Mouse (Mus musculus) CD8-positive naive resting alpha-beta T cell, adult 57 days (primary cell): Measurements from ENCODE around the gene Pomt1. TPM values are rescaled to one million over a fixed set of nuclear protein-coding genes. Genes with fewer than 3 reads are reported as not detected.

Source experiments
- total RNA-seq: library from RNA; stranded (reverse); gene quantifications from one replicate; pipeline ENCODE4 v1.2.4, GENCODE M21; 2023

Pomt1 gene
- 12.8 TPM for total RNA-seq

DNA sequence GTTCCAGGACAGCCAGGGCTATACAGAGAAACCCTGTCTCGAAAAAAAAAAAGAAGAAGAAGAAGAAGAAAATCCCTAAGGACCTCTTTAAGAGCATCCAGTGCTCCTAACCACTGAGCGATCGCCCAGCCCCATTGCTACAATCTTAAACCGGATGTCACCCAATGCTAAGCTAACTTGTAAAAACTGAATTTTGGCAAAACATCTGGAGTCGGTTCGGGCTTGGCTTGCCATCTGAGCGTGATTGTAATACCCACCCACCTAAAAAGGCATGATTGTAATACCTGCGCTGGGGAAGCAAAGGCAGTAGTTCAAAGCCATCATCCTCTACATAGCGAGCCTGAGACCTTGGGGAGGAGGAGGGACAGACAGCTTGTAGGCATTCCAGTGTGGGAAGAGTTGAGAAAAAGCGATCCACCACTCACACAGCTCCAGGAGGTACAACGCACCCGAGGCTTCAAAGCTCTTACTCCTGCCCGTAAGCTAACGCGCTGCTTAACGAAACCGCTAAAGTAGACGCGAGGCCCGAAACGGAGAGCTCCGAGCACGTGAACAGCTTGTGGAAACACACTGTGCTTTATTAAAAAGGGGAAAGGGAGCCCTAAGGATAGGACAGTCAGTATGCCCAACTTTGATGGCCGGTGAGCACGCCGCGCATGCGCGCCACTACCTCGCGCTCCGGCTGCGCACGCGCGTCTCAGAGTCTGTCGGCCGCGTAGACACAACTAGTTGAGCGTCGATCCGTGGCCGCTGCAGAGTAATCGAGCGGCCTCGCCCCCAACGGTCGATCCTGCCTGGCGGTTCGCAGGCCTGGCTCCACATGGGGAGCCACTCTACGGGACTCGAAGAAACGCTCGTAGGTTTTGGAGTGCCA lies at the start of gene Pomt1:
Gene Pomt1, plus strand, starts transcription at position 705 of the 874 bp plus-strand sequence.

DNA sequence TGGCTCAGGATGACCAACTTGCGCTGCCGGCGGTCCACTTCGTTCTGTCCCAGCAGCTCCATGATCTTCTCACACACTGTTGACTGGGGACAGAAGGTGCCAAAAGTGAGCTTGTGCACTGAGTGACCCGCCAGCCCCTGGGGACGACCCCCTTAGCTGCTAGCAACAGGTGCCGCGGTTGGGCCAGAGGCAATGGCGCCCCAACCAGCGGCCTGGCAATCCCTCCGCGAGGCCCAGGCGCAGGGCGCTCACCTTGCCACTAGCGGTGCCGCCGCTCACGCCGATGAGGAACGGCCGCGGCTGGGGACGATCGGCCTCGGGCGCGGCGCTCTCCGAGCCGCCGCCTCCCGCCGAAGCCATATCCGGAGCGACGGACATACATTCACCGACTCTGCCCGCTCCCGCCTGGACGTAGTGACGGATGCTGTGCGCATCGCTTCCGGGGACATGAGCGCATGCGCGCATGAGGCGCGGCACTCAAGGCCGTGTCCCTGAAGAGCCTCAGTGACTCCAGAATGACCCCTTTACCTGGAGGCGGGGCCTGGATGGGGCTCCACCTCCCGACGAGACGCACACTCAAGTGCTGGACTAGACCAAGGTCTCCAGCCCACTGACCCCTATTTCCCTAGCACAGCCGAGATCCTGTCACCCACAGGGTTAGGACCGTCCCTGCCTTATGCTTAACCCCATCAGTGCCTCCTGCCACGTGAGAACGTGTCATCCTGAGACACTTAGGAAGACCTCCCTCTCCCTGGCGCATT lies 23.4 kb downstream of the Pomt1 start, which contains the start of gene Uck1:
Gene Uck1, minus strand, starts transcription at position 503 of the 761 bp plus-strand sequence.

DNA sequence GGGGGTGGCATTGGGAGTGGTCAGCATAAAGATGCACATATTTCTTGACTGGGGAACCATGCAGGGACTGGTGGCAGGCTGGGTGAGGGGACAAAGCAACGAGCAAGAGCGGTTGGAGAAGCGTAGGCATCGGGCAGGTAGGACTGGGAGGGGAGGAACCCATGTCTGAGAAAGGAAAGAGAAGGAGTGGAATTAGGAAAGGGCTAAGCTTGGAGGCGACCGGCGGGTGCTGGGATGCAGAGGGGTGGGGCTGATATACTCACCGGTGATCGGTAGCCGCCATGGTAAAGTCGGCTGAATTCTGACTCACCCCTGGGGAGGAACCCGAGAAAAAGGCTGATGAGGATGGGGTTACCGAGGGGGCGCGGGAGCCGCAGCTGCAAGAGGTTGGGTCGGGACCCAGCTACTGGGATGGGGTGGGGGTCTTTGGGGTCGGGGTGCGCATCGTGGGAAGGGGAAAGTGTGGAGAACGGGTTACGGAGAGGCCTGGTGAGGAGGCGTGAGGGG lies 51.0 kb downstream of the Pomt1 start, which contains the start of gene Golga2:
Gene Golga2, plus strand, starts transcription at position 51 of the 507 bp plus-strand sequence.

DNA sequence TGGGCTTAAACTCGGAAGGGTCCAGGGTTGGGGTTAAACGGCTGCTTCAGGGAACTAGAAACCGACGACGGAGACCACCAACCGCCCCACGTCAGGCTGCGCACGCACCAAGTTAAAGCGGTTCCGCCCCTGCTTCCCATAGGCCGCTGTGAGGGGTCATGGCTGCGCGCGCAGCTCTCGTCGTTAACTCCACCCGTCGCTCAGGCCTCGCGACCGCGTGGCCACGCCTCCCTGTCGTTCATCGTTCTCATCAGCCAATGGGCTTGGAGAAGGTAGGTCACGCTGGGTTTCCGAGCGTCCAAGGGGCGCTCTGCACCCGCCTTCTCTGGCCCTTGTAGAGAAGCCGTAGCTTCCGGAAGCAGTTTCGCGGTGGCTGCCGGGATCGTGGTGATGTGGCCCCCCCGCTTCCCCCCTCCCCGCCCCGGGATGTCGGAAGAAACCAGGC lies 51.6 kb downstream of the Pomt1 start, which contains the start of gene Swi5:
Gene Swi5, minus strand, starts transcription at position 153 of the 445 bp plus-strand sequence.

Other genes with a start within 250 kb of the Pomt1 start
- gene Fam78a, start 151.7 kb upstream of the Pomt1 start, total RNA-seq, result 197 TPM
- gene Plpp7, start 141.1 kb upstream of the Pomt1 start, total RNA-seq, result not detected
- gene Prrc2b, start 85.5 kb upstream of the Pomt1 start, total RNA-seq, result 147 TPM
- 103 TPM for gene Uck1, start 23.6 kb downstream of the Pomt1 start, total RNA-seq
- 49.5 TPM for gene Golga2, start 50.8 kb downstream of the Pomt1 start, total RNA-seq
- gene Swi5, start 51.5 kb downstream of the Pomt1 start, total RNA-seq, result 72.3 TPM
- gene Ciz1, start 115.7 kb downstream of the Pomt1 start, total RNA-seq, result 137 TPM
- not detected for gene Dnm1, start 116.7 kb downstream of the Pomt1 start, total RNA-seq
- 23.0 TPM for gene 1110008P14Rik, start 145.3 kb downstream of the Pomt1 start, total RNA-seq
- gene Lcn2, start 151.7 kb downstream of the Pomt1 start, total RNA-seq, result 2.4 TPM
- gene Ptges2, start 159.3 kb downstream of the Pomt1 start, total RNA-seq, result 8.5 TPM
- gene Naif1, start 213.9 kb downstream of the Pomt1 start, total RNA-seq, result 4.7 TPM
- 65.7 TPM for gene Slc25a25, start 214.9 kb downstream of the Pomt1 start, total RNA-seq